Mouse (Mus musculus) midbrain, postnatal 0 days (tissue): ENCODE data around the gene Mical1. TPM values are rescaled to one million over a fixed set of nuclear protein-coding genes. Genes with fewer than 3 reads are reported as not detected.
A peak's percentile ranks its signal among the peaks of the same experiment; 100 is the strongest.

Experiments
- ATAC-seq: fragments of 200-750 bp; cut with Nextera tagmentation; 2 replicates; pipeline ENCODE4 v1.8.0; 2017; ENCODE audit warnings: moderate number of reproducible peaks, mild to moderate bottlenecking, moderate TSS enrichment, moderate library complexity; ENCODE audit not compliant: low FRiP score
- DNase-seq: peaks from one replicate; pipeline ENCODE4 v3.0.0-alpha.2; 2015; ENCODE audit warnings: low spot score
- H3K27ac ChIP-seq: fragments of 300-500 bp; sonication (generic); 2 replicates; pipeline ENCODE4 v1.5.1; 2014; ENCODE audit warnings: low read depth, mild to moderate bottlenecking, low read length, mixed read lengths
- H3K27me3 ChIP-seq: fragments of 300-500 bp; sonication (generic); 2 replicates; pipeline ENCODE4 v1.6.1; 2014; ENCODE audit warnings: low read length, control low read depth, mixed read lengths; ENCODE audit not compliant: insufficient read depth
- H3K36me3 ChIP-seq: fragments of 300-500 bp; sonication (generic); 2 replicates; pipeline ENCODE4 v1.6.1; 2014; ENCODE audit warnings: low read length, control low read depth, mixed read lengths; ENCODE audit not compliant: insufficient read depth
- H3K4me1 ChIP-seq: fragments of 300-500 bp; sonication (generic); 2 replicates; pipeline ENCODE4 v1.6.1; 2014; ENCODE audit warnings: mild to moderate bottlenecking, control low read depth, antibody characterized with exemption, low read length, mixed read lengths; ENCODE audit not compliant: insufficient read depth
- H3K4me2 ChIP-seq: fragments of 300-500 bp; sonication (generic); 2 replicates; pipeline ENCODE4 v1.6.1; 2014; ENCODE audit warnings: low read depth, mild to moderate bottlenecking, low read length, mixed read lengths; ENCODE audit not compliant: poor library complexity, severe bottlenecking
- H3K4me3 ChIP-seq: fragments of 300-500 bp; sonication (generic); 2 replicates; pipeline ENCODE4 v1.5.1; 2014; ENCODE audit warnings: low read depth, mild to moderate bottlenecking, low read length, moderate library complexity
- H3K9ac ChIP-seq: fragments of 300-500 bp; sonication (generic); replicated peaks from 2 replicates; pipeline ENCODE4 v1.6.1; 2014; ENCODE audit warnings: mild to moderate bottlenecking, low read length, moderate library complexity, mixed read lengths; ENCODE audit not compliant: poor library complexity, severe bottlenecking
- H3K9me3 ChIP-seq: fragments of 300-500 bp; sonication (generic); 2 replicates; pipeline ENCODE4 v1.6.1; 2016; ENCODE audit warnings: low read length, control low read depth
- CTCF ChIP-seq: IDR thresholded peaks from 2 replicates; pipeline ENCODE4 v1.5.1; 2016; ENCODE audit warnings: antibody characterized with exemption, mild to moderate bottlenecking
- WGBS: fragments of 180-500 bp; shearing (Covaris S2); extraction: QIAGEN DNeasy Blood & Tissue Kit; methylation state at CpG from one replicate; pipeline ENCODE4 v1.1.7; 2014; 5-methylcytosine and 5-hydroxymethylcytosine counted together
- polyA plus RNA-seq: library from polyadenylated mRNA; unstranded; fragments of >200 nt; fragmentation: Nextera tagmentation; extraction: Ambion mirVana; gene quantifications from 2 replicates; pipeline ENCODE4 v1.2.1, GENCODE M21; 2015
- total RNA-seq: library from RNA; depleted of rRNA; stranded (reverse); fragments of >200 nt; gene quantifications from 2 replicates; pipeline ENCODE4 v1.2.3, GENCODE M21; 2014; rRNA removed

Mical1 gene
- total and polyA plus RNA-seq, 2 experiments from 2014 or later: 21.2 to 24.6 TPM

GRCm38 (mm10) chr10:41519640-41520409 is 43.7 kb downstream of the Mical1 start:
- H3K4me1 ChIP-seq: peaks cover 10% of the 10 kb centered on the region; the same call in 1 of the 2 replicates
- WGBS: under 1% methylated on average over 60 of the region's 65 CpGs
- no peak for TF ChIP-seq CTCF
- H3K4me2 ChIP-seq: peak overlapping the region; percentile 87
- H3K27me3 ChIP-seq: no peaks in the 10 kb centered on the region
- ATAC-seq (peak; percentile 70), DNase-seq (peak; percentile 36)
- H3K27ac ChIP-seq: peak overlapping the region; percentile 98
- peak overlapping the region; percentile 88 for H3K9ac ChIP-seq
- H3K9me3 ChIP-seq: no peaks in the 10 kb centered on the region
- peak overlapping the region; percentile 93 for H3K4me3 ChIP-seq
- no peaks in the 10 kb centered on the region for H3K36me3 ChIP-seq

DNA sequence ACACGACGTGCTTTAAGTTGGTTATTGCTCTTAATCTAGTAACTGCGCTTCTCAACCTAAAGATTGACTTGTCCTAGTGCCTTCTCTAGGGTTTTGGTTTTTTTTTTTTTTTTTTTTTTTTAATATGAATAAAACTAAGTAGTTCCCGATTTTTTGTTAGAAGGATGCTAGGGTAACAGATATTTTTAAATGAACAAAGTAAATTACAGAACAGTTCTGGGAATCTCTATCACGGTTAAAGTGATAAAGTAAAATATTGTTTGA is 44.2 kb downstream of the Mical1 start:
- Histone ChIP-seq H3K9me3 (no peaks in the 10 kb centered on the region), H3K27me3 (no peaks in the 10 kb centered on the region), H3K4me2 (peak overlapping the region; percentile 87), H3K36me3 (no peaks in the 10 kb centered on the region), H3K27ac (no peak overlapping the region), H3K9ac (no peak overlapping the region), H3K4me3 (peak overlapping the region; percentile 93), H3K4me1 (peaks cover 10% of the 10 kb centered on the region; the same call in 1 of the 2 replicates)
- DNase-seq (no peak), ATAC-seq (no peak)
- no peak for TF ChIP-seq CTCF
- WGBS: 7% methylated on average over 5 of the region's 5 CpGs

- H3K9me3 ChIP-seq: no peaks in the 10 kb centered on the region
- H3K9ac ChIP-seq: no peak overlapping the region
- TF ChIP-seq CTCF: no peak
- ATAC-seq: no peak
- no peak for DNase-seq
- H3K4me1 ChIP-seq: peaks cover 10% of the 10 kb centered on the region; the same call in 1 of the 2 replicates
- no peak overlapping the region for H3K27ac ChIP-seq
- no peaks in the 10 kb centered on the region for H3K27me3 ChIP-seq
- 0 out of 2 replicates have a peak, but pooled peaks cover 3% of the 10 kb centered on the region for H3K36me3 ChIP-seq
- H3K4me3 ChIP-seq: no peak overlapping the region
- WGBS: 82% methylated on average over 3 of the region's 3 CpGs
- no peak overlapping the region for H3K4me2 ChIP-seq
Observed at GRCm38 (mm10) chr10:41523386-41523785, 47.3 kb downstream of the Mical1 start.

GRCm38 (mm10) chr10:41525696-41526095 is 49.6 kb downstream of the Mical1 start:
- Histone ChIP-seq H3K4me2 (no peak overlapping the region), H3K27me3 (no peaks in the 10 kb centered on the region), H3K9ac (no peak overlapping the region), H3K4me3 (no peak overlapping the region), H3K27ac (no peak overlapping the region), H3K9me3 (no peaks in the 10 kb centered on the region), H3K36me3 (peaks cover 9% of the 10 kb centered on the region; the same call in 1 of the 2 replicates), H3K4me1 (peaks cover 10% of the 10 kb centered on the region; the same call in 1 of the 2 replicates)
- no peak for ATAC-seq
- TF ChIP-seq CTCF: no peak
- no peak for DNase-seq
- 69% methylated on average over 1 of the region's 1 CpGs for WGBS

DNA sequence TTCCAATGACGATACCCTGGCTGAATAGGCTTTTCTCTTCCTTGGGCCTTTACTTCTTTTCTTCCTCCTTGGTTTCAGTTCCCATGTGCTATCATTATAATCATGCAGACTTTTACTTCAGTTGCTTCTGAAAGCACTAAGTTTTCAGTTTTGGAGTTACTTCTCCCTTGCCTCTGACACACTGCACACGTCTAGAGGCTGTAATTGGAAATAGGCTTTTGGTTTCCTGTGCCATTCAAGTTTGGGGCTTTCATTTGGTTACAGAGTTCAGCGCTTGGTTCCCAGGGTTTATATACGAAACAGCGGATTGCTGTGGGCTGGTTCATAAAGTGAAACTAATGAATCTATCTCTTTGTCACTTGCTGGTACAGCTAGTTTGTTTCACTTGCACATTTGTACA is 53.9 kb downstream of the Mical1 start:
- no peak for TF ChIP-seq CTCF
- H3K9me3 ChIP-seq: no peaks in the 10 kb centered on the region
- no peaks in the 10 kb centered on the region for H3K4me1 ChIP-seq
- no peak overlapping the region for H3K4me2 ChIP-seq
- no peak overlapping the region for H3K9ac ChIP-seq
- H3K27me3 ChIP-seq: no peaks in the 10 kb centered on the region
- ATAC-seq (no peak), DNase-seq (no peak)
- no peak overlapping the region for H3K4me3 ChIP-seq
- WGBS: 93% methylated on average over 5 of the region's 5 CpGs
- H3K27ac ChIP-seq: no peak overlapping the region
- H3K36me3 ChIP-seq: peaks cover 16% of the 10 kb centered on the region; the same call in 1 of the 2 replicates

DNA sequence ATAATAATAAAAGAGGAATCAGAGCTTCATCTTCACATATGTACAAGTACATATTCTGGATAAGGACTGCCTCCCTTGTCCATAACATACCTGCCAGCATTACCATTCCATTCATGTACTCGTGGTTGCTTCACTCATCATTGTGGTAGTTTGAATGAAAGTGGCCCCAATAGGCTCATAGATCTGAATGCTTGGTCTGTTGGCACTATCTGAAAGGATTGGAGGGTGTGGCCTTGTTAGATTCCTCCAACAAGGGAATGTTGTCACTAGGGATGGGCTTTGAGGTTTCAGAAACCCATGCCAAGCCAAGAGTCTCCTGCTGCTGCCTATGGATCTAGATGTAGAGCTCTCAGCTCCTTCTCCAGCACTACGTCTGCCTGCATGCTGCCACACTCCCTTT is 59.9 kb downstream of the Mical1 start:
- DNase-seq: no peak
- WGBS: 98% methylated on average over 2 of the region's 2 CpGs
- TF ChIP-seq CTCF: no peak
- no peak for ATAC-seq
- Histone ChIP-seq H3K4me3 (no peak overlapping the region), H3K36me3 (peaks cover 12% of the 10 kb centered on the region), H3K4me2 (no peak overlapping the region), H3K9ac (no peak overlapping the region), H3K27me3 (no peaks in the 10 kb centered on the region), H3K4me1 (no peaks in the 10 kb centered on the region), H3K9me3 (no peaks in the 10 kb centered on the region), H3K27ac (no peak overlapping the region)

Other genes with a start within 250 kb of the Mical1 start
- 30.1 and 36.4 TPM in 2 replicates for gene Fig4, start 173.1 kb upstream of the Mical1 start, total RNA-seq
- gene Fig4, start 173.1 kb upstream of the Mical1 start, polyA plus RNA-seq: 31.0 and 32.9 TPM in 2 replicates
- 0.11 and 0.14 TPM in 2 replicates for gene Ak9, start 172.3 kb upstream of the Mical1 start, total RNA-seq
- 0.16 and 0.19 TPM in 2 replicates for gene Ak9, start 172.3 kb upstream of the Mical1 start, polyA plus RNA-seq
- gene Zbtb24, start 25.9 kb upstream of the Mical1 start, total RNA-seq: 17.2 and 22.3 TPM in 2 replicates
- 15.5 and 15.8 TPM in 2 replicates for gene Zbtb24, start 25.9 kb upstream of the Mical1 start, polyA plus RNA-seq
- gene Smpd2, start 14.1 kb downstream of the Mical1 start, total RNA-seq: 34.4 and 36.9 TPM in 2 replicates
- gene Smpd2, start 14.1 kb downstream of the Mical1 start, polyA plus RNA-seq: 43.5 and 44.0 TPM in 2 replicates
- 1.8 and 2.3 TPM in 2 replicates for gene Ppil6, start 14.1 kb downstream of the Mical1 start, total RNA-seq
- gene Ppil6, start 14.1 kb downstream of the Mical1 start, polyA plus RNA-seq: 4.7 and 5.3 TPM in 2 replicates
- 29.3 and 31.2 TPM in 2 replicates for gene Cd164, start 43.1 kb downstream of the Mical1 start, total RNA-seq
- 44.5 and 48.2 TPM in 2 replicates for gene Cd164, start 43.1 kb downstream of the Mical1 start, polyA plus RNA-seq
- gene Ccdc162, start 240.3 kb downstream of the Mical1 start, total RNA-seq: 1.7 and 2.4 TPM in 2 replicates
- gene Ccdc162, start 240.3 kb downstream of the Mical1 start, polyA plus RNA-seq: 0.63 and 0.64 TPM in 2 replicates